Mouse (Mus musculus): ENCODE data around the gene Ucn3.
"Not testable (repeated sequence)": the region's sequence is repeated elsewhere in the genome, so short reads cannot be mapped to it uniquely, and the experiment has no call there.

Gene Ucn3

DNA sequence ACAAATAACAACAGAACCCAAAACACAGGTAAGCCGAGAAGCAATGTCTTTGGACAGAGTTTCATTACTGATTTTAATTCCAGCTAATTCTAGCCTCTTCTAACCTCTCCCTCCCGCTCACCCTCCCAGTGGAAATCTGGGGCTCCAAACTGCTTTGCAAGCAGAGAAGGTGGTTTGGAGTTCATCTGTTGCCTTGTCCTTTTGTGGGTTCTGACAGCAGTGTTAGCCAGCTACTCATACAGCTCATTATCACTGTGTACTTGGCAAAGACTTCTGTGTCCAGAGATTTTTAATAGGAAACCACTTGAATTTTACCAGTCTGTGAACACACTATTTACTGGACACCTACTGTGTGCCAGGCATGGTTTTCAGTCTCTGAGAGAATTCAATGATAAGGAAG lies at the start of gene Ucn3:
Ucn3 (minus strand) TSS at position 101 of the 400 bp plus-strand sequence.
- CTCF ChIA-PET = no interaction called here

DNA sequence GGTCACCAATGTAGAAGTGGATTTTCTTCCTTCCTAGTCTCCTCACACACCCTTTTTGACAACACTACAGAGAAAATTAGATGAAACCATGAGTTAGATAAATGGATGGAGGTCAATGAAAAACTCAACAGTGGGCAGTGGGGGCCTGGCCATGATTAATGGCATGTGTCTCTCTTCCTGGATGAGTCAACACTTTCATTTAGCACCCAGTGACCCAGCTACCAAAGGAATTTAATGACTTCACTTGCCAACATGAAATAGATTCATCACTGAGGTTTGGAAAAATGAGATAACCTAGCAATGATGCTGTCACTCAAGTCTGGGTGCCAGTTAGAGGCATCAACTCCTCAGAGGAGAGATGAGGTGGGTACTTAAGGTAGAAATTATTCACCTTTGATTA lies 46.9 kb upstream of the Ucn3 start:
- CTCF ChIA-PET = no interaction called here

DNA sequence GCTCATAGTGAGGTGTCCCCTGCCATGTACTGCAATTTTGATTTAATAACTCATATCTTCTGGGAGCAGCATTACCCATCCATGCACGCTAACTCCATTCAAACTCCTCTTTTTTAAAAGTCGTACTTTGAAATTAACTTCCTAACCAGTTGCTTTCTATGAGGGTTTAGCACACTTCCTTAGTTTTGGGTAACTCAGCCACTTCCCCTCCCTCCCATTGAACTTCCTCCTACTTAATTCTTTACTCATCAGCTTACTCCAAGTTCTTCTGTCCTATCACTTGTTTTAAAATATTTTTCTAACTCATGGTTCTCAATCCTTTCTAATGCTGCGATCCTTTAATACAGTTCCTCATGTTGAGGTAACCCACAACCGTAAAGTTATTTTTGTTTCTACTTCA lies 23.7 kb upstream of the Ucn3 start:
- CTCF ChIA-PET = no interaction called here

DNA sequence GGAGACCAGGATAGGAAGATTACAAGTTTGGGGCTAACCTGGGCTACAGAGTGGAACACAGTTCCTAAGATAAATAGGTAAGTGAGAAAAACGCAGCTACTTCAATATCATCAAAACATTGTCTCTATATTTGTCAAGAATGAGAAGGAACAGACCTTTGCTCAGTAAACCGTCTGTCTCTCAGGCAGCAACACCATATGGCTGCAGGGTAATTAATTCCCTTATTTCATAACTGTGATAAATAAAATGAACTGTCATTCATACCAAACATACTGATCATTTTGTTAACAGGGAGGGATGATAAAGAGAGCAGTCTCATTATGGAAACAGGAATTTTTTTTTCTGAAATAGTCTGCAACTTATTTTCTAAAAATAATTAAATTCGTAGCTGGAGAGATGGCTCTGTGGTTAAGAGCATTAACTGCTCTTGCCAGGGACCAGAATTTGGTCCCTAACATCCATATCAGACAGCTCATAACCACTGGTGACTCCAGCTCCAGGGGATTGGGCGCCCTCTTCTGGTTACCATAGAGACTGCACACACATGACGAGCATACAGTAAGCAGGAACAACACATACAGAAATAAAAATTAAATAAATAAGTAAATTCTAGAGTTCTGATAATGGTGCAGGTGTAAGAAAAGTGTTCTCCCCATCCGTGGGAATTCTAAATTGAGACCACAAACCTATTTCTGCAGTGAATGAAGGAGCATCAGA lies 6.2 kb upstream of the Ucn3 start:
- CTCF ChIA-PET = no interaction called here

DNA sequence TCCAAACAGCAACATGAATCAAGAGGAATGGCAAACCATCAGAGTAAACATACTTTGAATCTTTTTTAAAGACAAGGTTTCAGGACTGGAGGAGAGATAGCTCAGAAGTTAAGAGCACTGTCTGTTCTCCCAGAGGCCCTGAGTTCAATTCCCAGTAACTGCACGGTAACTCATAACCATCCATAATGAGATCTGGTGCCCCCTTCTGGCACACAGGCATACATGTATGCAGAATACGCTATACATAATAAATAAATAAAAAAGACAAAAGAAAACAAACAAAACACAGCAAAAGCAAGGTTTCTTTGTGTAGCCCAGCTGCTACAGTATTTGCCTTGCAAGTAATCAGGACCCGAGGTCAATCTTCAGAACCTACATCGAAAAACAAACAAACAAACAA lies 4.3 kb upstream of the Ucn3 start:
- CTCF ChIA-PET = no interaction called here

DNA sequence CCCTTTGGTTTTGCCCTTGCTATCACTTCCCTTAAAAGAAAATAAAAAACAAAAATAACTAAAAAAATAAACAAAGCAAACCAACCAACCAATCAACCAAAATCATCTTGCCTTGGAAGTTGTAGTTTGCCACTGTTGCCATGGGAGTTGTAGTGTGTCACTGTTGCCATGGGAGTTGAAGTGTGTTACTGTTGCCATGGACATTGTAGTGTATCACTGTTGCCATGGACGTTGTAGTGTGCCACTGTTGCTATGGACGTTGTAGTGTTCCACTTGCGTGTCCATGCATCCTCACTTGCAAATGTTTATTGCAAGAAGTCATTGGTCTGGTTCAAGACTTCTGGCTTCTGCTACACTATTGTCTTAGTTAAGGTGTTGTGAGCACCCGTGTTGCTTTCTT lies 2.1 kb upstream of the Ucn3 start:
- CTCF ChIA-PET = no interaction called here

DNA sequence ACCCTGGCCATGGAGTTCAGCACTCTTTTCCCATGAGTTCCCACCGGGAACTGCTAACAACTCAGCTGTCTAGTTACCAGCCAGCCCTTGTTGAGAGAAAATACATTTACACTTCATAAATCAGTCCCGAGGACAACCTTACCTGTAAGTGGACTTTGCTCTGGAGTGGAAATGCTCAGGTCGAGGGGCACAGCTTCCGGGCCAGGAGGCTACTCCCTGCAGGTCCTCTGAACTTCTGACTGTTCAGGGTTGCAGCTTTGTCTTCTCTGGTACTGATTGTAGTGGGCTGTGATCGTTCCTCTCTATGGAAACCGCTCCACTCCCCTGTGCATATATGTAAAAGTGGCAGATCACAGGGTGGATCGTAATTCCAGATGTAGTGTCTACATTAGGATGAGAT lies 450 bp downstream of the Ucn3 start:
- CTCF ChIA-PET = no interaction called here

DNA sequence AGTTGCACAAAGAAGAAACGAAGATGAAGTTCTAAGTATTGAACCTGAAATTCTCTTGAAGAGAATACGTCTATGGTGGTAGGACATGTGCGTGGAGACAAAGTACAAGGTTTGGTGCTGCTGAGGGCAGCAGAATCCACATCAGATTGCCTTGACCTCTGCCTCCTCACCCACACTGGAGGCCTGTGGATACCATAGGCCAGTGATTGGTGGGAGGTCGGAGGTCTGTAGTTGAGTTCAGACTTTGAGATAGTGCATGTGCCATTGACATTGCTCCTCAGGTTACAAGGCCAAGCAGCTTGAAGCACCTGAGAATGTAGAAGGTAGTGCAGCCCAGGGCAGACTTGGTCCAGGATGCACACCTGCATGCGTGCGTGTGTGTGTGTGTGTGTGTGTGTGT lies 19.1 kb downstream of the Ucn3 start:
- CTCF ChIA-PET = no interaction called here

DNA sequence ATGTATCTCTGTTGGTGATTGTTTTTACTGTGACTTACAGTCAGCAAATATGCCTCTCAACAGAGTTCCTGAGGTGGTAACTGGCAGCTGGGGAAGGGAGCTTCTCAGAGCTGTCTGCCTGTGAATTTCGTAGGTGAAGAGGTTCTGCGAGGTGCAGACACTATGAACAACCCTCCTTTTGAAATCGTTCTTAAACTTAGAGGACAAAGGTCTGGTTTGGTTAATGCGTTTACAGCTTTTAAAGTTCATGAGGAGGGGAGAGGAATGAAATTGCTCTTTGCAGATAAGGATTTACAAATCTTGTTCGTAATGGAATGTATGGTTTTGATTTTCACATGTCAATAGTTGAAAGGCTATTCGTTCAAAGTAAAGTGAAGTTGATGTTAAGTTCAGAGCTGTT lies 19.5 kb downstream of the Ucn3 start:
- CTCF ChIA-PET = no interaction called here

DNA sequence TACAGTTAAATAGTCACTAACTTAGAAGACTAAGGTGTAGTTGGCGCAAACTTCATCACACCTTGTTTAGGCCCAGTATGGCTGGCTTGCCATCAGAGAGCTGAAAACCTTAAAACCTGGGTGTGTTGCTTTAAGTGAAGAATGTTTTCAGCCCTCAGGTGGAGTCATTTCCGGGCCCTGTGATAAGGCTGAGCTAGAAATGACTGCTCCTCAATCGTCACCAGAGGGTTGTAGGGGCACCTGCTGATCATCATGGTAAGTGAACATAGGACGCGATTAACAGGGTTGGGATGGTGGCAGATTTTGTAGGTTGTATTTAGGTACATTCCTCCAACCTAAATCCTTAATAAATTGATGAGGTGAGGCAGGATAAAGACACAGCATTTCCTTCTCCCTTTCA lies 20.7 kb downstream of the Ucn3 start:
- CTCF ChIA-PET = interaction anchor here (0.5 kb wide), 1 partner anchor 39 kb away, joined by 3 read pairs; no protein-coding TSS in a partner anchor

DNA sequence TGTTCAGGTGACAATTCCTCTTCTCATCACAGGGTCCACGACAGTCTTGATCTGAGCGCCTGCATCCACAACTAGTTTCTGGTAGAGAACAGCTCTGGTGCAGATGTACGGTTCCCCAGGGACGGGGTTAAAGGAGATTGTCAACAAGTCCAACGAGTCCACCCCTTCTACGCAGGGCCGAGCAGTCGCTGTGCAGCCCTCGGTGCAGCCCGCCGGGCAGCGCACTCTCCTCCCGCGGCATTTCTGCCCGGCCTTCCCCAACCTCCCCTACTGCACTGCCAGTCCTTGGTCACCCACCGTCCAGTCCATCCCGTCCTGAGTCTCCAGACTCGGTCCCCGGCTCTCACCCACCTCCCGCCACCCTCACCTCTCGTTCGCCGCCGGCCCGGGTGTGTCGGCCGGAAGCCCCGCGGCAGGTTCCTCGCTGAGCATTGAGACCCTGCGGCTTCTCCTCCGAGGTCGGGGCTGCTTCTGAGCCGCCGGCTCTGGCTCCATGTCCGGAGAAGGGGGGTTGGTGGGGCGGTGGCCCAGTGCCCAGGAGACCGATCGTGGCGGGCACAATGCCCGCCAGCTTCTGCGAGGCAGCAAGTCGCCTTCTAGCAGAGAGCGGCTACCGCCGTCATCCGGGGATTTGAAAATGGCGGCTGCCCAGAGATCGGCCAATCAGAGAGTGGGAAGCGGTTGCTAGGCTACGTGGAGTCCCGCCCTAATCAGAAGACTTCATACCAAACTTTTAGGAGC lies 27.4 kb downstream of the Ucn3 start, which contains the start of the genes Net1 and Tubal3:
Net1 (minus strand) TSS at position 650 of the 741 bp plus-strand sequence.
Tubal3 (plus strand) TSS at position 704 of the 741 bp plus-strand sequence.
- CTCF ChIA-PET = no interaction called here

DNA sequence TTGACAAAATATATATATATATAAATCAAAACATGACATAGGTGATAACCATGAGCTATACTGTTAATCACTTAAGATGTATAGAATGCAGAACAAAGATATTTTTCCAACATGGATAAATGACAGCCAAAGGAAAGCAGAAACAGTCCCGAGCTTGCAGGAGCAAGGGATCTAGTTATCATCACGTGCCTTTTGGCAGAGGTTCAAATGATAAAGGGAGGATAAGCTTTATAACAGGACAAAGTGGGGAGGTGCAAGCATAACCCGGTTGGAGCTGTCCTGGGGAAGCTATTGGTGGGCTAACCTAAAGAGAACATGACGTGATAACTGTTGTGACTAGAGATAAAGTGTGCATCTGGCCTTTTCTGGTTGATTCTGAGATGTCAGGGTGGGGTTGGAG lies 31.6 kb downstream of the Ucn3 start:
- CTCF ChIA-PET = interaction anchor here (0.9 kb wide), 1 partner anchor 18 kb away, joined by 4 read pairs; no protein-coding TSS in a partner anchor

DNA sequence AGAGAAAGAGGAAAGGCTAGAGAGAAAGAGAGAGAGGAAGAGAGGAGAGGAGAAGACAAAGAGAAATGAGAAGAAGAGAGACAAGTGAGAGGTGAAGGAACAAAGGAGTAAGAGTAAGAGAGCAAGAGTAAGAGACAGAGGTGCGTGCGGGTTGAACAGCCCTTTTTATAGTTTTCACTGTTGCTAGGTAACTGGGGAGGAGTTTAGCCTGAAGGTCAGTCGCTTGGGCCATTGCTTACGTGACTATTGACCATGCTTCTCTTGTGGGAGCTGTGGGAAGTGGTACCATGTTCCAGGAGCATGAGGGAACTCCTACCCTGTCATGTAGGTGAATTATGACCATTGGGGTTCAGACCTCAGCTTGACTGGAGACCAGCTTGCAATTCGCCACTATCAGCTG lies 34.8 kb downstream of the Ucn3 start:
- CTCF ChIA-PET = no interaction called here

DNA sequence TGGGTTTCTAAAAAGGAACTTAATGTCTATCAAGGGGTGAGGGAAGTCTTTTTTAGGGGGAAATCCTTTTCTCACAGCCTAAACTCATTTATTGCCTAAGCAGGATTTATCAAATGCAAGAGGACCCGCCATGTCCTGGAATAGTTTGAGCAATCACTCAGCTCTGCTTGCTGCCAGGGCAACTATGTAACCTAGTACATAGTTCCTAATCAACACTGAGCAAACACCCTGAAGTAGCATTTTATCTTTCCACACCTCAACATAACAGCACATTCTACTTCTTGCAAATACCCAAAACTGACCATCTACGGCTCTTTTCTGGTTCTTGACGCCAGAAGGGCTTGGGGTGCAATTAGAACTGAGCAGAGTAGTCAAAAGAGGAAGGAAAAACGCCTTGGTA lies 36.9 kb downstream of the Ucn3 start:
- CTCF ChIA-PET = no interaction called here

DNA sequence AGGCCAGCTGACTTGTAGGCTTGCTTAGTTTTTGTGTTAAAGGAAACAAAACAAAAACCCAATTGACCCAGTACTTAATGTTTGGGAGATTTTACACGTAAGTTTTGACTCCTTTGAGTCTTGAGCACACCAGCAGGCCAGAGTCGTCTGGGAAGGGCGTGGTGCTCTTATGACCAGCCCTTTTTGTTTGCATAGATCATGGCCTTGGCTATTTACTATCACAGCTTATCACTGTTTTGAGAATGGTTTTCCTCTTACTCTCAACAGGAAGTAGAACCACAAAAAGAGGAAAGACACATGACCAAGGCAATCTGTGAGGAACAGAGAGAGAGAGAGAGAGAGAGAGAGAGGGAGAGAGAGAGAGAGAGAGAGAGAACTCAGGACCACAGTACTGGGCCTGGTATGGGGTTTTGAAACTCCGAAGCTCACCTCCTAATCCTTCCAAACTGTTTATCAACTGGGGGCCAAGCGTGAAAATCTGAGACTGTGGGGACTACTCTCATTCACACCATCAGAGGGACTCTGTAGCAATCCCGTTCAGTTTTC lies 37.9 kb downstream of the Ucn3 start:
- CTCF ChIA-PET = interaction anchor here (0.6 kb wide), 1 partner anchor 56 kb away, joined by 4 read pairs; no protein-coding TSS in a partner anchor

DNA sequence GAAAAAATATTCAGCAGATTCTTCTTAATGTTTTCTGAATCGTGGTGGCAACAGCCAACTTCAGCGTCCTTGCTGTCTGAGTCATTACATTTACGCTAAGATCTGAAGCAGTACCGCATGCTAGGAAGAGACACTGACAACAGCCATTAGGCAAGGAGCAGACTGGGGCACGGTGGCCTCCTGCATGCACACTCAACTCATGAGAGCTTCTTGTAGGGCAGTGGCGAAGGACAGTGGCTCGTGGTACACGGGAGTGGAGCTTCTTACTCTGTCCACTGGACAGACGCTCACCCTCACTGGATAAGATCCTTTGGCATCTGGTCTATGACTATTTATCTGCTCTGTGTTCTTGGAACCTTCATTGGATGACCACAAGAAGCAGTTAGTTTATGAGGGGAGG lies 45.8 kb downstream of the Ucn3 start:
- CTCF ChIA-PET = no interaction called here

DNA sequence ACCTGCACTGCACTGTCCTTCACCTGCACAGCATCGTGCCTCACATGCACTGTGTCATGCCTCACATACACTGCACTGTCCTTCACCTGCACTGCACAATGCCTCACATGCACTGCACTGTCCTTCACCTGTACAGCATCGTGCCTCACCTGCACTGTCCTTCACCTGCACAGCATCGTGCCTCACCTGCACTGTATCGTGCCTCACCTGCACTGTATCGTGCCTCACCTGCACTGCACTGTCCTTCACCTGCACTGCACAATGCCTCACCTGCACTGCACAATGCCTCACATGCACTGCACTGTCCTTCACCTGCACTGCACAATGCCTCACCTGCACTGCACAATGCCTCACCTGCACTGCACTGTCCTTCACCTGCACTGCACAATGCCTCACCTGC lies 46.9 kb downstream of the Ucn3 start:
- CTCF ChIA-PET = not testable (repeated sequence)

DNA sequence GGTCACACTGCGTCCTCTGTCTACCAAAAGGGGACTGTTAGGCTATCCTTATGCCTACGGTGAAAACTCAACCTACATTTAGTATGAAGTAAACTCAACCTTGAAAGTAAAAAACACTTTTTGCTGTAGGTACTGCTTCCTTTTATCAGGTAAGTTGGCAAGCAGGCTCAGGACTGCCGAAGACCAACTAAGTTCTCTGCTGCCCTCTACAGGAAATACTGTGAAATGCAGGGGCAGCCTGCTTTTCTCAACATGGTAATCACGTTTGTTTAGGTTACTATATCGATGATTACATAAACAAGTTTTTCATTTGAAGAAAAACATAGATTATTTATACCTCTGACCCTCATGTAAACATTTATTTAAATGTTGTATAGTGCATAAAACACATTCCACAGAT lies 48.2 kb downstream of the Ucn3 start:
- CTCF ChIA-PET = no interaction called here

DNA sequence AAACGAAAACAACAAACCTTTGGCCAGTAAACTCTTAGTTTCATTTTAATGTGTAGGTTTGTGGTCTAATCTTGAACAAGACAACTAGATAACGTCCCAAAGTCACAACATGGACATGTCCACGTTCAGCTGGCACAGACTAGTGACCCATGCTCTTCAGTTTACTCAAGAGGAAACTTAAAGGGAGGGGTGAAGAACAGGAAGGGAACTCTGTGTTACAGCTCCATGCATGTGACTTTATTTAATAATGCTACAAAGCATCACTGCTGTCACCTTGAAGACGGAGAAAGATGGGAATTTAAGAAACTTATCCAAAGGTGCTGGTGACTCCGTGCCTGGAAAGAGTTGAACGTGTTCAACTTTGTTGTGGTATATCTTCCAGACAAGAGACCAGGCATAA lies 49.1 kb downstream of the Ucn3 start:
- CTCF ChIA-PET = no interaction called here

DNA sequence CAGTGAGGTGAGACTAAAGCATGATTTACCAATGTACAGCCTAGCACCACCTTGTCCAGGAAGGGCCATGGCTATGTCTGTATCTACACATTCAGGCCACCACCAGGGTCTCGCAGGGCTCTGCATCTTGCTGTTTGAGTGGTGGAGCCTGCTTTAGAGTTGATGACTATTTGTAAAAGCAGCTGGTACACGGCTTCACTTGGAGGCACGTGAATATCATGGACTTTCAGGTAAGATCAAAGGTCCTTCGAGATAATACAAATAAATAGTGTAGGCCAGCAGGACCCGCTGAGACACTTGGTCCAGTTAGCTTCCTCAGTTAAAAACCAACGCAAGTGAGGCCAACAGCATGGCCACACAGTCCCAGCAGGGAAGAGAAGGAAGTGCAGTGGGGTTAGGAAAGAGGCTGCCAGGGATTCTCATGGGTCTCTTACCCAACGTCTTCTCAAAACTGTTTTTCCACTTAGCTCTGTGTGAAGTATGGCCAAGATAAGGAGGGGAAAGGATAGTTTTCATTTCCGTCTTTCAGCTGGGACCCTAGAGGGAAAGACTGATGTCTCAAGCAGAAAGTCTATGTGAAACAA lies 49.7 kb downstream of the Ucn3 start:
- CTCF ChIA-PET = no interaction called here

DNA sequence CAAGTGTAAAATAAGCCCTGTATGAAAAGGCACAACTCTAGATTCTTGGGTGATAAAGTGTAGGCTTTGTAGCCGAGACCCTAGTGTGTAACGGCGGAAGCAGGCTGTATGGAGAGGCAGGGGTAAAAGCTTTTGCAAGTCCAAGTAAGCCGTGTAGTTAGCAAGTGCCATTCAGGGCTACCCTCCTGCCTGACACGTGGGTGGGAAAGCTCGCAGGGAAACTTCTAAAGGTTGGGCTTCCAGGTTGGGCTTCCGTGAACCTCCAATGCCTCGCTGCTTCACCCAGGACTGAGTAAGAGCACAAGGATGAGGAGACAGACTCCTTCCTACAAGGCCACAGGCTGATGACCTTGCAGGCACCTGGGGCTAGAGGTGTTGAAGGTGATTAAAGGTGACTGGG lies 50.6 kb downstream of the Ucn3 start:
- CTCF ChIA-PET = interaction anchor here (0.7 kb wide), 2 partner anchors 71 to 519 kb away, joined by 3 to 11 read pairs; no protein-coding TSS in a partner anchor

DNA sequence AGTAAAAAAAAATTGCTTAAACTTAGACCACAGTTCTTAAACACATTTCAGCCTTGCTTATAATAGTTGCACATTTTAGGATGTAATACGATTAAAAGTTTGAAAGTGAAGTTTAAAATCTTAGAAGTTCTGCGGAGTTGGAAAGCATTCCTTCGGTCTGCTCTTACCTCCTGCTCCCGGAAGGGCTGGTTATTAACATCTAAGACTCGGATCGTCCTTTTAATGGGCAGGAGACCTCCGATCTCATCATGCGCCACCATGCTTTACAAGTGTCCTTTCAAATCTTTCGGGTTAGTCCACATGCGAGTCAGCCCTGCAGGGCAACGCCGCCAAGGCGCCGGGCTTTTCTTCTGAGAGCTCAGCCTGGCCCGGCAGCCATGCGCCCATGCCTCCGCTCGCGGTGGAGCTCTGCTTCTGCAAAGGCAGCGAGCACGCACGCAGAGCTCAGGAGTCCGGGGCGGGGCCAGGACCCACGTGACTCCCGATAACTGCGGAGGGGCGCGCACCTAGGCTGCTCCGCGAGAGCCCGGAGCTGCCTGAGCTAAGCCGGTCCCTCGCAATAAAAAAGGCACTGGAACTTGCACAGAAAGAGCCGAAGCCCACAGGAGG lies 51.9 kb downstream of the Ucn3 start:
- CTCF ChIA-PET = interaction anchor here (0.6 to 1.5 kb wide), 2 partner anchors 228 to 266 kb away, joined by 4 to 6 read pairs; no protein-coding TSS in a partner anchor

All from spleen, embryonic (tissue).